10 mouse cellular contexts compared by ENCODE assay signal in genomic region chr7:127823236-127824171, GRCm38 (mm10). TPM values are rescaled to one million over a fixed set of nuclear protein-coding genes. Genes with fewer than 3 reads are reported as not detected.
DNase-seq lines count a peak whose midpoint lies in the region; ATAC-seq and TF ChIP-seq lines count a peak whose summit lies in the region.
"Had no signal": no experiment of that assay in that cellular context is flagged by ENCODE, and none has a peak within 500 bp of the region (broad histone marks: within the 10 kb centered on the region; RNA-seq: fewer than 3 reads in every experiment).

No protein-coding gene starts in this region.

- DNase-seq in heart, adult 8-10 months (ENCODE audit: low spot score), result no peak
- DNase-seq in cerebellum, adult 2 months, result peak; percentile 69 to 73
- DNase-seq in midbrain, embryonic 11.5 days (ENCODE audit: low spot score, missing footprints), result peak; percentile 62
- DNase-seq in ovary, postnatal 14 days (ENCODE audit: low spot score), result no peak
- no peak for DNase-seq in urinary bladder, adult 18-20 months (ENCODE audit: low spot score in 2 of 2)
- no peak for DNase-seq in gastrocnemius, postnatal 10 days

- TF ChIP-seq POLR2A in cerebellum, adult 2 months (IDR thresholded peaks at IDR 0.05; ENCODE audit: borderline replicate concordance, insufficient read depth, low read length), result peak; percentile 31; the same call in 1 of the 2 replicates

- H3K27me3 ChIP-seq in heart, embryonic 15.5 days, result 0 out of 2 replicates have a peak, but pooled peaks cover 10% of the 10 kb centered on the region
- H3K27me3 ChIP-seq in cerebellum, adult 2 months (ENCODE audit: control insufficient read depth, insufficient read depth, low read length), result no peaks in the 10 kb centered on the region
- no peaks in the 10 kb centered on the region; the same call in 1 of the 2 replicates for H3K27me3 ChIP-seq in heart, embryonic 16.5 days (ENCODE audit: control insufficient read depth, insufficient read depth, low read length)
- H3K27me3 ChIP-seq in midbrain, embryonic 11.5 days (ENCODE audit: control insufficient read depth, insufficient read depth, low read length), result no peaks in the 10 kb centered on the region

- H3K4me2 ChIP-seq in heart, embryonic 15.5 days, result peak overlapping the region; percentile 74
- peak overlapping the region; percentile 59 for H3K4me2 ChIP-seq in heart, embryonic 16.5 days (ENCODE audit: low read depth, low read length)
- H3K4me2 ChIP-seq in midbrain, embryonic 11.5 days, result peak overlapping the region; percentile 61

- 57% methylated on average over 7 of the region's 11 CpGs for WGBS in heart, embryonic 15.5 days
- WGBS in cerebellum, adult 2 months, result 6% methylated on average over 11 of the region's 11 CpGs
- WGBS in heart, embryonic 16.5 days, result 62% methylated on average over 8 of the region's 11 CpGs
- WGBS in midbrain, embryonic 11.5 days, result 60% methylated on average over 11 of the region's 11 CpGs

- H3K4me1 ChIP-seq in heart, embryonic 15.5 days (replicated peaks), result peaks cover 11% of the 10 kb centered on the region
- H3K4me1 ChIP-seq in cerebellum, adult 2 months (ENCODE audit: control insufficient read depth, insufficient read depth, low read length), result peaks cover 19% of the 10 kb centered on the region
- H3K4me1 ChIP-seq in heart, embryonic 16.5 days (ENCODE audit: control insufficient read depth, insufficient read depth, low read length), result 0 out of 2 replicates have a peak, but pooled peaks cover 3% of the 10 kb centered on the region
- H3K4me1 ChIP-seq in midbrain, embryonic 11.5 days (ENCODE audit: control insufficient read depth, insufficient read depth, low read length), result peaks cover 11% of the 10 kb centered on the region

- peak overlapping the region; percentile 56; the same call in 1 of the 2 replicates for H3K9ac ChIP-seq in heart, embryonic 15.5 days
- H3K9ac ChIP-seq in heart, embryonic 16.5 days (ENCODE audit: low read length), result peak overlapping the region; percentile 62
- peak overlapping the region; percentile 78 for H3K9ac ChIP-seq in midbrain, embryonic 11.5 days (ENCODE audit: low read length)

- H3K36me3 ChIP-seq in heart, embryonic 15.5 days, result no peaks in the 10 kb centered on the region
- H3K36me3 ChIP-seq in heart, embryonic 16.5 days (ENCODE audit: control insufficient read depth, insufficient read depth), result no peaks in the 10 kb centered on the region
- no peaks in the 10 kb centered on the region for H3K36me3 ChIP-seq in midbrain, embryonic 11.5 days (ENCODE audit: control insufficient read depth, insufficient read depth, low read length)
- H3K36me3 ChIP-seq: G1E had no signal

- peak overlapping the region; percentile 53 for H3K4me3 ChIP-seq in heart, embryonic 15.5 days
- peak overlapping the region; percentile 94 for H3K4me3 ChIP-seq in cerebellum, adult 2 months (replicated peaks; ENCODE audit: insufficient read depth, low read depth, low read length)
- peak overlapping the region; percentile 47 for H3K4me3 ChIP-seq in heart, embryonic 16.5 days (ENCODE audit: low read length)
- H3K4me3 ChIP-seq in midbrain, embryonic 11.5 days (ENCODE audit: low read depth, low read length), result peak overlapping the region; percentile 53

- H3K9me3 ChIP-seq in heart, embryonic 15.5 days (replicated peaks), result no peaks in the 10 kb centered on the region
- H3K9me3 ChIP-seq in heart, embryonic 16.5 days (replicated peaks; ENCODE audit: control insufficient read depth, low read length), result no peaks in the 10 kb centered on the region
- no peaks in the 10 kb centered on the region for H3K9me3 ChIP-seq in midbrain, embryonic 11.5 days (ENCODE audit: control insufficient read depth, low read length)
- H3K9me3 ChIP-seq: G1E had no signal

- H3K27ac ChIP-seq in heart, embryonic 15.5 days, result no peak overlapping the region
- H3K27ac ChIP-seq in cerebellum, adult 2 months (ENCODE audit: insufficient read depth, low read length), result peak overlapping the region; percentile 89
- no peak overlapping the region for H3K27ac ChIP-seq in heart, embryonic 16.5 days (ENCODE audit: low read length)
- no peak overlapping the region for H3K27ac ChIP-seq in midbrain, embryonic 11.5 days (ENCODE audit: low read depth, low read length)

- ATAC-seq in heart, embryonic 15.5 days (replicated peaks; ENCODE audit: insufficient number of reproducible peaks, insufficient read depth, low FRiP score, low read depth), result no peak
- 0 out of 2 replicates have a peak, but pooled peaks have one; percentile 8 for ATAC-seq in heart, embryonic 16.5 days (replicated peaks; ENCODE audit: extremely low read depth, insufficient read depth, low FRiP score)
- ATAC-seq in midbrain, embryonic 11.5 days (ENCODE audit: low FRiP score), result no peak; the same call in 1 of the 2 replicates

- peak; percentile 32; the same call in 1 of the 2 replicates for TF ChIP-seq CTCF in cerebellum, adult 2 months (IDR thresholded peaks at IDR 0.05; ENCODE audit: borderline replicate concordance, insufficient read depth, low read depth, low read length)

RNA-seq across cellular contexts. Expression of gene Stx4a, which starts 0.6 kb away (rescaled TPM):
- polyA plus RNA-seq in heart, embryonic 15.5 days (2015; fragmentation: Nextera tagmentation; extraction: Ambion mirVana), result 50.5 and 51.0 TPM in 2 replicates
- 10 to 100 TPM; 61.9 to 68.0 (median 66.0) TPM for total RNA-seq in heart, adult 8-10 months (2022)
- polyA plus RNA-seq in cerebellum, adult 2 months (2012; rRNA removed), result 127 and 153 TPM in 2 replicates
- 50.3 and 53.7 TPM in 2 replicates for polyA plus RNA-seq in heart, embryonic 16.5 days (2015; fragmentation: Nextera tagmentation; extraction: Ambion mirVana)
- 10.1 and 12.2 TPM in 2 replicates for polyA plus RNA-seq in midbrain, embryonic 11.5 days (2014; fragmentation: Nextera tagmentation; extraction: Ambion mirVana)
- total RNA-seq in gastrocnemius, postnatal 10 days (2021), result 10 to 100 TPM; 52.6 to 69.7 TPM

RNA-seq across cellular contexts. Expression of gene Stx1b, which starts 0.8 kb away (rescaled TPM):
- 1.4 and 2.1 TPM in 2 replicates for polyA plus RNA-seq in heart, embryonic 15.5 days (2015; fragmentation: Nextera tagmentation; extraction: Ambion mirVana)
- under 1 TPM; 0.27 to 0.66 (median 0.51) TPM for total RNA-seq in heart, adult 8-10 months (2022)
- polyA plus RNA-seq in cerebellum, adult 2 months (2012; rRNA removed), result 452 and 453 TPM in 2 replicates
- 1.0 and 1.3 TPM in 2 replicates for polyA plus RNA-seq in heart, embryonic 16.5 days (2015; fragmentation: Nextera tagmentation; extraction: Ambion mirVana)
- 6.9 and 8.4 TPM in 2 replicates for polyA plus RNA-seq in midbrain, embryonic 11.5 days (2014; fragmentation: Nextera tagmentation; extraction: Ambion mirVana)
- 1 to 10 TPM; 3.0 to 4.6 TPM for total RNA-seq in gastrocnemius, postnatal 10 days (2021)

RNA-seq across cellular contexts. Expression of gene Hsd3b7, which starts 23.1 kb away (rescaled TPM):
- polyA plus RNA-seq in heart, embryonic 15.5 days (2015; fragmentation: Nextera tagmentation; extraction: Ambion mirVana), result 22.0 and 24.0 TPM in 2 replicates
- total RNA-seq in heart, adult 8-10 months (2022), result 10 to 100 TPM; 11.8 to 14.5 (median 12.7) TPM
- 30.4 and 39.6 TPM in 2 replicates for polyA plus RNA-seq in cerebellum, adult 2 months (2012; rRNA removed)
- 24.5 and 24.9 TPM in 2 replicates for polyA plus RNA-seq in heart, embryonic 16.5 days (2015; fragmentation: Nextera tagmentation; extraction: Ambion mirVana)
- 7.9 and 8.2 TPM in 2 replicates for polyA plus RNA-seq in midbrain, embryonic 11.5 days (2014; fragmentation: Nextera tagmentation; extraction: Ambion mirVana)
- total RNA-seq in gastrocnemius, postnatal 10 days (2021), result 10 to 100 TPM in 1 of 2 experiments, 1 to 10 TPM in 1; 8.1 to 12.5 TPM

RNA-seq across cellular contexts. Expression of gene Gm49388, which starts 38.1 kb away (rescaled TPM):
- polyA plus RNA-seq in heart, embryonic 15.5 days (2015; fragmentation: Nextera tagmentation; extraction: Ambion mirVana), result not detected in 2 replicates
- total RNA-seq in heart, adult 8-10 months (2022), result 1 to 10 TPM; 1.9 to 3.3 (median 2.7) TPM
- polyA plus RNA-seq in cerebellum, adult 2 months (2012; rRNA removed), result 0.46 and 0.47 TPM in 2 replicates
- not detected in 2 replicates for polyA plus RNA-seq in heart, embryonic 16.5 days (2015; fragmentation: Nextera tagmentation; extraction: Ambion mirVana)
- polyA plus RNA-seq in midbrain, embryonic 11.5 days (2014; fragmentation: Nextera tagmentation; extraction: Ambion mirVana), result not detected in 2 replicates
- under 1 TPM in 1 of 2 experiments, not detected in 1; 0.47 TPM for total RNA-seq in gastrocnemius, postnatal 10 days (2021)
- polyA plus RNA-seq: gonadal fat pad, adult 2 months had no signal

RNA-seq across cellular contexts. Expression of gene Setd1a, which starts 47.0 kb away (rescaled TPM):
- 13.0 and 16.7 TPM in 2 replicates for polyA plus RNA-seq in heart, embryonic 15.5 days (2015; fragmentation: Nextera tagmentation; extraction: Ambion mirVana)
- 10 to 100 TPM; 15.4 to 23.1 (median 17.9) TPM for total RNA-seq in heart, adult 8-10 months (2022)
- polyA plus RNA-seq in cerebellum, adult 2 months (2012; rRNA removed), result 23.1 and 25.5 TPM in 2 replicates
- polyA plus RNA-seq in heart, embryonic 16.5 days (2015; fragmentation: Nextera tagmentation; extraction: Ambion mirVana), result 10.3 and 12.3 TPM in 2 replicates
- polyA plus RNA-seq in midbrain, embryonic 11.5 days (2014; fragmentation: Nextera tagmentation; extraction: Ambion mirVana), result 19.0 and 22.1 TPM in 2 replicates
- total RNA-seq in gastrocnemius, postnatal 10 days (2021), result 10 to 100 TPM; 21.2 to 26.2 TPM

Comparison
In these comparisons a context has a peak if more than half of its experiments do, and no peak if none do; other contexts are left out.
1. DNase-seq: peak in cerebellum, adult 2 months (2 of 2) and midbrain, embryonic 11.5 days (single experiment); none in heart, adult 8-10 months (single experiment), ovary, postnatal 14 days (single experiment), urinary bladder, adult 18-20 months (0 of 2) and gastrocnemius, postnatal 10 days (single experiment).
2. RNA of gene Stx1b, which starts 0.8 kb away (polyA plus RNA-seq): 452 to 453 TPM in cerebellum, adult 2 months; 6.9 to 8.4 TPM in midbrain, embryonic 11.5 days, 1.4 to 2.1 TPM in heart, embryonic 15.5 days and 1.0 to 1.3 TPM in heart, embryonic 16.5 days; every median in the first group is over 10 times any median in the second.
3. Peak in every context shown above with its lines, with median percentiles within 50 percentile points of each other: H3K4me2 ChIP-seq, H3K4me3 ChIP-seq and H3K9ac ChIP-seq.